Mouse (Mus musculus) C2C12 (cell line): ENCODE measurements at regions not wholly inside any gene's neighbourhood (a gene's known extent, or its start where the extent isn't known, plus 50 kb on each side); places are given as distances from the start of the nearest gene placed in this dataset.

ENCODE experiments used
- CTCF ChIP-seq: IDR thresholded peaks from one replicate; pipeline ENCODE4 v1.5.1; 2011; ENCODE audit not compliant: control insufficient read depth, insufficient read depth, insufficient read length
- MYOG ChIP-seq: IDR thresholded peaks from one replicate; pipeline ENCODE4 v1.6.1; 2011; ENCODE audit not compliant: control insufficient read depth, insufficient read length; ENCODE audit errors: extremely low read depth

DNA sequence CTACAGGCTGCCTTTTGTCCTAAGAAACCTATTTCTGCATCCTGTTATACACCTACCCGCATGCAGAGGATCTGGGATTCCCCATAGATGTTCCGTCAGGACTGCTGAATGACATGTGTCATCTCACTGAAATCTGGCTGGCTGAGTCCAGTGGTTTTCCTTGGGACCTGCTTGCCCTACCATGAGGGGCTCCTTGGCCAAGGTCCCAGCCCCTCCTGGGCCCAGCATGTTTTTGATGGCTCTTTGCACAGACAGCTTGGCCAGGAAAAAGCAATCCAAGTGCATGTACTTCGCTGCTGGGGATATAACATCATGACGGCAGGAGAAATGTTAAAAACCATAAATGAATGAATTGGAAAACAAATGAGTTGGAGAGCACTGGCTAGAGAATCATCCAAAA lies 320.8 kb downstream of the Cxcl12 start:
- TF ChIP-seq MYOG (no peak), CTCF (no peak)
